Mouse (Mus musculus): ENCODE measurements at regions not wholly inside any gene's neighbourhood (a gene's known extent, or its start where the extent isn't known, plus 50 kb on each side); places are given as distances from the start of the nearest gene placed in this dataset.

DNA sequence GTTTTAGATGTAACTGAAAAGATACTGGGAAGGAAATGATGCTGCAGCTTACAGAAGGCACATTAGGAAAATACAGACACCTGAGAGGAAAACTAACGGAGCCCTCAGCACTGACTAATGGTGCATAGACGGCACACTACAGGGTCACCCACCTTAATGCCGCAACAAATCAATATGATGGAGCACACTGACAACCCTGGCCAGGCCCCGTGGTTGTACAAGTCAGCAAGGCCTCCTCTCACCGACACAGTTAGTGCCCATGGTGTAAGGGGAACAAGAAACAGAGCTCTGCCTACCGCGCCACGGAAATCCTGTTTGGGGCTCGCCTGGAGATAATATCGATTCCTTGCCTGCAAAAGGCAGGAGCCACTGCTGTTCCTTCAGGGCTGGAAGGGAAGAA is 273.9 kb downstream of the Prim2 start:
- Histone ChIP-seq H3K4me1 (ENCODE audit: control insufficient read depth, insufficient read depth, low read length) (no peaks in the 10 kb centered on the region), H3K27me3 (ENCODE audit: control insufficient read depth, insufficient read depth, low read length) (no peaks in the 10 kb centered on the region), H3K27ac (replicated peaks; ENCODE audit: insufficient read depth, low read depth, low read length) (no peak overlapping the region), H3K9ac (ENCODE audit: low read depth, low read length) (no peak overlapping the region), H3K36me3 (ENCODE audit: control insufficient read depth, insufficient read depth, low read length) (no peaks in the 10 kb centered on the region), H3K79me2 (ENCODE audit: control insufficient read depth, insufficient read depth, low read length) (no peaks in the 10 kb centered on the region), H3K4me3 (ENCODE audit: insufficient read depth, low read depth, low read length) (no peak overlapping the region)
- DNase-seq (ENCODE audit: extremely low read depth, low read depth, low spot score) = no peak
- 78% methylated on average over 10 of the region's 10 CpGs for WGBS
- TF ChIP-seq CTCF (IDR thresholded peaks at IDR 0.05; ENCODE audit: low read depth, low read length) = no peak
- TF ChIP-seq POLR2A (IDR thresholded peaks at IDR 0.05; ENCODE audit: extremely low read depth, insufficient read depth, low read length) = no peak

DNA sequence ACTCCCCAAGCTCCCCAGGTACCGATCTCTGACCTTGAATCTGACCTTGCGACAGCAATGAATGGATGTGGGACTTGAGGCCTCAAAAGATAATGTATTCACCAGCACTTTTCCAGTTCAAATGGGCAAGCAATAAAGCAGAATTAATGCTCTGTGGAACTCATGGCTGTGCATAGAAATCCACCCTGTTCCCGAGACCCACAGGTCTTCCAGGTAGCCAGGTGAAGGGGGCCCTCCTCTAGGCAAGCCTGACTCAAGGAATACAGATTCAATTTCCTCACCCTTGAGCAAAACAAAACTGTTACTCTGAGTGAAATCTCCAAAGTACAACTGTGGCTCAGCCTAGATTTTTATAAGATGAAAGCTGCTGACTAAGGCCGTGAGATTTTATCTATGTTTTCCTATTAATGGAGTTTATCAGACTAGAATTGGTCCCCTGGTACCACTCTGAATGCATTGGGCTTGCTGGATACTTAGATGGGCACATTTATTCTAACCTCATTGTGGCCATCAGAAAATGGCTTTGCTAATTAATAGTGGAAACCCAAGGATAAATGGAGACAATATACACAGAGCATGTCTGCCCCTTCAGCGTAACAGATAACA is 274.5 kb downstream of the Prim2 start:
- DNase-seq (ENCODE audit: extremely low read depth, low read depth, low spot score) = no peak
- H3K4me3 ChIP-seq (ENCODE audit: insufficient read depth, low read depth, low read length) = no peak overlapping the region
- TF ChIP-seq POLR2A (IDR thresholded peaks at IDR 0.05; ENCODE audit: extremely low read depth, insufficient read depth, low read length) = no peak
- TF ChIP-seq CTCF (IDR thresholded peaks at IDR 0.05; ENCODE audit: low read depth, low read length) = no peak
- no peak overlapping the region for H3K9ac ChIP-seq (ENCODE audit: low read depth, low read length)
- H3K4me1 ChIP-seq (ENCODE audit: control insufficient read depth, insufficient read depth, low read length) = no peaks in the 10 kb centered on the region
- no peaks in the 10 kb centered on the region for H3K27me3 ChIP-seq (ENCODE audit: control insufficient read depth, insufficient read depth, low read length)
- WGBS = 85% methylated on average over 5 of the region's 5 CpGs
- H3K79me2 ChIP-seq (ENCODE audit: control insufficient read depth, insufficient read depth, low read length) = no peaks in the 10 kb centered on the region
- H3K36me3 ChIP-seq (ENCODE audit: control insufficient read depth, insufficient read depth, low read length) = no peaks in the 10 kb centered on the region
- H3K27ac ChIP-seq (replicated peaks; ENCODE audit: insufficient read depth, low read depth, low read length) = no peak overlapping the region

DNA sequence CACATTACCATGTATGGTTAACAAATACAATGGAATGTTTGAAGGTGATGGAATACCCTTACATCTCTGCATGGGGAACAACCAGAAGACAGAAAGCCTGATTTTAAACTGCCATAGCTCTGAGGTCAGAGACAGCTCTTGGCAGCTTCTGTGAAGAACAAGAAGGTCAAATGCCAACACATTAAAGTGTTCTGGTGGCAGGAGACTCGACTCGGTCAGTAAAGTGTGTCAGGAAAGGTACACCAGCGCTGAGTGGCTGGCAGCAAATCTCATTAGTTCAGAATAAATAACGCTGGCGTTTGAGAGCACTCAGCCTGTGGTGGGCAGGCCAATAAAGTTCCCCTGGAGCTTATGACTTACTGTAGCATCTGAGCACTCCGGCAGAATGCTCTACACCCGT is 298.8 kb downstream of the Prim2 start:
- Histone ChIP-seq H3K9ac (ENCODE audit: low read depth, low read length) (no peak overlapping the region), H3K27ac (replicated peaks; ENCODE audit: insufficient read depth, low read depth, low read length) (no peak overlapping the region), H3K4me1 (ENCODE audit: control insufficient read depth, insufficient read depth, low read length) (no peaks in the 10 kb centered on the region), H3K4me3 (ENCODE audit: insufficient read depth, low read depth, low read length) (no peak overlapping the region), H3K36me3 (ENCODE audit: control insufficient read depth, insufficient read depth, low read length) (no peaks in the 10 kb centered on the region), H3K79me2 (ENCODE audit: control insufficient read depth, insufficient read depth, low read length) (no peaks in the 10 kb centered on the region), H3K27me3 (ENCODE audit: control insufficient read depth, insufficient read depth, low read length) (no peaks in the 10 kb centered on the region)
- DNase-seq (ENCODE audit: extremely low read depth, low read depth, low spot score) = no peak
- no peak for TF ChIP-seq POLR2A (IDR thresholded peaks at IDR 0.05; ENCODE audit: extremely low read depth, insufficient read depth, low read length)
- TF ChIP-seq CTCF (IDR thresholded peaks at IDR 0.05; ENCODE audit: low read depth, low read length) = no peak
- WGBS = 72% methylated on average over 7 of the region's 7 CpGs

DNA sequence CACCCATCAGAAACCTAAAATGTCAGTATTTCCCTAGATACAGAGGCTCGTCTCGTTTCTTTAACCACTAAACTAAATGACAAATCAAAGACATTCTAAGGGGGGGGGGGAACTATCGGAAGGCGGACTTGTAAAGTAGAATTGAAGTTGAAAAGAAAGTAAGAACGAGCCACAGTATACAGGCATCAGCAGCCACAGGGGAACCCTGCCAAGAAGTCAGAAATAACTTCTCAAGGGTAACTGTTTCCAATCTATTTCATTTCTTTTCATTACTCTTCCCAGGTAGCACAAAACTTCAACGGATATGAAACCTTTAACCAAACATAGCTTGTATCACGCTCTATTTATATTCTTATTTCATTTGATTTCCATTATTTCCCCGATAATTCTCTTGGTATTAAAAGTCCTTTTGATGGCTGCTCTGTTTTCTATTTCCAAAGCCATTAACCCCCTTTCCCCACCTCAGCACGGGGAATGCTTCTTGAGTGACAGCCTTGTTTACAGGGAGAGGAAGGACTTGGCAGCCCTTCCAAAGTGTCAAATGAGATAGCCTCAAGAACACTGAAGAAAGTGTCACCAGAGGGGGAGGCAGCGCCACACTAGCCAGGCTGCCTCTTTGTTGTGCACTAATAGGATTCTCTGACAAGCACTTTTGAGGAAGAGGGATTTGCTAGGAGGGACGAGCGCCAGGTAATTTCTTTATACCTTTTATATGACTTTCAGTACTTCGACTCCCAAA is 306.7 kb downstream of the Prim2 start:
- Histone ChIP-seq H3K36me3 (ENCODE audit: control insufficient read depth, insufficient read depth, low read length) (no peaks in the 10 kb centered on the region), H3K27me3 (ENCODE audit: control insufficient read depth, insufficient read depth, low read length) (no peaks in the 10 kb centered on the region), H3K9ac (ENCODE audit: low read depth, low read length) (no peak overlapping the region), H3K27ac (replicated peaks; ENCODE audit: insufficient read depth, low read depth, low read length) (no peak overlapping the region), H3K79me2 (ENCODE audit: control insufficient read depth, insufficient read depth, low read length) (no peaks in the 10 kb centered on the region), H3K4me3 (ENCODE audit: insufficient read depth, low read depth, low read length) (no peak overlapping the region), H3K4me1 (ENCODE audit: control insufficient read depth, insufficient read depth, low read length) (no peaks in the 10 kb centered on the region)
- WGBS = 51% methylated on average over 13 of the region's 13 CpGs
- TF ChIP-seq POLR2A (IDR thresholded peaks at IDR 0.05; ENCODE audit: extremely low read depth, insufficient read depth, low read length) = no peak
- no peak for TF ChIP-seq CTCF (IDR thresholded peaks at IDR 0.05; ENCODE audit: low read depth, low read length)
- DNase-seq (ENCODE audit: extremely low read depth, low read depth, low spot score) = no peak

DNA sequence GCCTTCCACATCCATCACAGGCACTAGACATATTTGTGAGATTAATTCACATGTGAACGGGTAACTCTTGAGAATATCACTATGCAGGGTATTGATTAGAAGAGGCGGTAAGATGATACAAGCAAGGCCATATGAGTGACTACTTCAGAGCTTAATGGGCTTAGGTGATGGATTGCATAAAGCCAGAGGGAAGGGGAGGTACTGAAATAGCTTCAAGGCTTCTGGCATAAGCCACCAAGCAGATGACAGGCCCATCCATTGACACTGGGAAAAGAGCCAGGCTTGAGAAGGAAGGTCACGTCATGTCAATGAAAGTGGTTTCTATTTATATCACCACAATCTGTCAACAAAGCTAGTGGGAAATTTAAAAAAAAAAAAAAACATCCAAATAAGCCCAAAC is 335.5 kb downstream of the Prim2 start:
- no peaks in the 10 kb centered on the region for H3K27me3 ChIP-seq (ENCODE audit: control insufficient read depth, insufficient read depth, low read length)
- H3K36me3 ChIP-seq (ENCODE audit: control insufficient read depth, insufficient read depth, low read length) = no peaks in the 10 kb centered on the region
- no peaks in the 10 kb centered on the region for H3K4me1 ChIP-seq (ENCODE audit: control insufficient read depth, insufficient read depth, low read length)
- TF ChIP-seq CTCF (IDR thresholded peaks at IDR 0.05; ENCODE audit: low read depth, low read length) = no peak
- TF ChIP-seq POLR2A (IDR thresholded peaks at IDR 0.05; ENCODE audit: extremely low read depth, insufficient read depth, low read length) = no peak
- WGBS = 64% methylated on average over 3 of the region's 3 CpGs
- H3K9ac ChIP-seq (ENCODE audit: low read depth, low read length) = no peak overlapping the region
- peak; percentile 13 for DNase-seq (ENCODE audit: extremely low read depth, low read depth, low spot score)
- H3K4me3 ChIP-seq (ENCODE audit: insufficient read depth, low read depth, low read length) = no peak overlapping the region
- no peak overlapping the region for H3K27ac ChIP-seq (replicated peaks; ENCODE audit: insufficient read depth, low read depth, low read length)
- H3K79me2 ChIP-seq (ENCODE audit: control insufficient read depth, insufficient read depth, low read length) = no peaks in the 10 kb centered on the region

Measured in liver, adult 2 months (tissue).